Mouse (Mus musculus) Muller cell, postnatal 12 days (primary cell): Measurements from ENCODE around the gene Mas1.

ENCODE experiments used
- DNase-seq: peaks from one replicate; pipeline ENCODE4 v3.0.0-alpha.2; 2015; ENCODE audit errors: inconsistent ontology term

Mas1 gene

DNA sequence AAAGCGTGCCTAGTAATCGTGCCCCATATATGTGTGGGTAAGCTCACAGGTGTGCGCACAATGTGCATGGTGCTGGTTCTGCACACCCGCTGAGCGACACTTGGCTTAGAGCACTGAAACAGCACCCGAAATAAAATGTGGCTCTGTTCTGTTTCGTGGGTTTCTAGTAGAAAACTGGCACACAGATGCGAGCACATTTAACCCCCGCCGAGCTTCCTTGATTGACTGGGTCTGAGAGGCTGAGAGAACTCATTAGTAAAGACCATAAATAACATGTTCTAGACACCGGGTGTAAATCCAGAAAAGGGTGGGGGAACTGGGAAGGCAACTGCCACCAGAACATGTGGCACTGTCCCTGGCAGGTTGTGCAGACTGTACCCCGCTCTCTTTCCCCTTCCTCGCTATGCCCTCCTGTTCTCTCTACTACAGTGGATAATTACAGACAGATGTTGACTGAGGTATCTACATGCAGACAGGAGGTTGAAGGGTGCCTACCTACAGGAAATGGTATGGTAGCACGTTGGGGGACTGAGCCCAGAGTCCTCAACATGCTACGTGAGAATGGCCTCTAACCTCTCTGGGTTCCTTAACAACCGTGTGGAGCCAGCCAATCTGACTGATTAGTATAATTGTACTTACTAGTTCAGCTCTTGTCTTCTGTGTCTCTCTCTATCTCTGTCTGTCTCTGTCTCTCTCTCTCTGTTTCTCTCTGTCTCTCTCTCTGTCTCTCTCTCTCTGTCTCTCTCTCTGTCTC is 4.5 kb upstream of the Mas1 start:
- no peak for DNase-seq

DNA sequence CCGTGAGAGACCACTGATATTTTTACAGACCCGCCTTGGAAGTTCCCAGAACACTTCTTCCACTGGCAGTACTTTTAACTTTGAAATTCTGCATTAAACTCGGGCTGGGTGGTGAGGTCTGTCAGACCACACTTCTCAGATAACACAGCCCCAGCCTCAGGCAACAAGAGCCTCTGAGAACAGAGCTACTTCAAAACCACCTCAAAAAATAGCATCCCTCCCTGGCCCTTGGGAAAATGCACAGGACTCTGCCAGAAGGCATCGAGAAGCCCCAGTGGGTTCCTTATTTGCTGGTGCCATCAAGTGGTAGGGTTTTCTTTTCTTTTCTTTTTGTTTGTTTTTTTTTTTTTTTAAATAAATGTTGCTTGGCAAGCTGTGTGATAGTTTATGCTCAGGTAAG is 697 bp upstream of the Mas1 start:
- no peak for DNase-seq

DNA sequence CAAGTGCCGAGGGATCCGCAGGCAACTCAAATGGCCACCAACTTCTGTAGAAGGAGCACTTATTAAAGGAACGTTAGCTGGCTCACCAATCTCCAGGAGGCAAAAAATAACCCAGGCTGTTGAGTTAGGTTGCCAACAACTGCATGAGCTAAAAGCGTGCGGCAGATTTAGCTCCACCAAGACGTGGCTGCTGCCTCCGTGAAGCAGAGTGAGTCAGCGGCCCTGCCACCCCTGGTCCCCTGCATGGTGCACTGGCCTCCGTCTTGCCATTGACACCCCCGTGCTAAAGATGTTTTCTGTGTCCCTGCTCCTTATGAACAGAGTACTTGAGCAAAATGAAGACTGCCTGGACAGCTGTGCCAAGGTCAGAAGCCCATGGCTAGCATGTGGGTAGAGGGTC is 1.1 kb downstream of the Mas1 start:
- DNase-seq, result no peak

DNA sequence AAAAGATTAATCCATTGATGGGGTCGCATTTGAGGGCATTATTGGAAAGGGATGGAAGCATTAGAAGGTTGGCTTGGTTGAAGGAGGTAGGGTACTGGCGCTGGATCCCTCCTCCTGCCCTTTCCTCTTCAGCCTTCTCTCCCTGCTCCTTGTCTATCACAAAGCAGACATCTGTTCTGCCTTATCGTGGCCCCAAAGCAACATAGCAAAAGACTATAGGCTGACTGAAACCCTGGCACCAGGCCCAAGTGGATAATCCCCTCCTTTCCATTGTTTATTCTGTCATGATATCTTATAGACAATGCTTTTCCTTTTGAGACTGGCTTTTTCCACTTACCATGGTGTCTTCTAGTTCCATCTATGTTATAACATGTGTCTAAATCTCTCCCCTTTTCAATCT is 2.5 kb downstream of the Mas1 start:
- DNase-seq, result no peak

DNA sequence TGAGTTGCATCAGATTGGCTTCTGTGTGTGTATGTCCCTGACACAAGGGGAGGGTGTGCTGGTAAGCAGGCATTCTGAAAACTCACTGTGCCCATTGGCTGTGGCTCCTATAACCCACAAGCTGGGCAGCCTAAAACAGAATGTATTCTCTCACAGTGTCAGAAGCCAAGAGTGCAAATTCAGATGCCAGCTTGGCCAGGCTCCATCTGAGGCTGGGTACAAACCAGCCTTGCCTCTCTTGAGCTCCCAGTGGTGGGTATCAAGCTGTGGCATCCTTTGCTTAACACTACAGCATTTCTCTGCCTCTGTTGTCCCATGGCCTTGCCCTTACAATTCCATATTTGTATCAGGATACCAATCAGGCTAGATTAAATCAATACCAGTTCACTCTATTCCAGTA is 3.8 kb downstream of the Mas1 start:
- no peak for DNase-seq

DNA sequence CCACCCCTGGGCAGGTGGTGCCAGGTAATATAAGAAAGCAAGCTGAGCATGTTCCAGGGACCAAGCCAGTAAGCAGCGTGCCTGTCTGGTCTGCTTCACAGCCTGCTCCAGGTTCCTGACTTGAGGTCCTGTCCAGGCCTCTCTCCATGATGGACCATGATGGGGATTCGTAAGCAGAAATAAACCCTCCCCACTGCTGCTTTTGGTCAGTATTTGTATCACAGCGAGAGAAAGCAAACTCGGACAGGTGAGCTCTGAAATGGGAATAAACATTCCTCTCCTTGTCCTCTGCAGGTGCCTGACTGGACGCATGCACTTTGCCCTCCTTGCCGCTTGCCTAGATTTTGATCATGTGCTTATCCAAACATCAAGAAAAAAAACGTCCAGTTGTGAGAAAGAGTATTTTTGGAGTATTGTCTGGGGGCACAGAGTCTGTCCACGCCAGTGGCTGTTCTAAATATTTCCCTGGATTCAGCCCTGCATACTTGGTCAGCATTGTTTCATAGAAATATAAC is 8.9 kb downstream of the Mas1 start:
- no peak for DNase-seq

DNA sequence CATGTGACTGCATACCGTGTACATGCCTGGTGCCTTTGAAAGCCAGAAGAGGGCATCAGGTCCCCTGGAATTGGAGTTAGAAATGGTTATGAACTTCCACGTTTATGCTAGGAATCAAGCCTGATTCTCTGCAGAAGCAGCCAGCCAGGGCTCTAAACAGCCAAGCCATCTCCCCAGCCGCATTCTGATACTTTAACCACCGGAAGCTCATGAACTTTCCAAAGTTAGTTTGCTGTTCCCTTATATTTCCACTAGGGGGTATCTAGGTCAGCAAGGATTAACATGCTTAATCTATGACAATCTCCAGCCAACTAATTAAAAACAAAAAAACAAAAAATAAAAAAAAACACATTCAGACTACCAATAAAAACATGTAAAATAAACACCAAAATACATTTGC is 9.9 kb downstream of the Mas1 start:
- DNase-seq, result peak; percentile 19

DNA sequence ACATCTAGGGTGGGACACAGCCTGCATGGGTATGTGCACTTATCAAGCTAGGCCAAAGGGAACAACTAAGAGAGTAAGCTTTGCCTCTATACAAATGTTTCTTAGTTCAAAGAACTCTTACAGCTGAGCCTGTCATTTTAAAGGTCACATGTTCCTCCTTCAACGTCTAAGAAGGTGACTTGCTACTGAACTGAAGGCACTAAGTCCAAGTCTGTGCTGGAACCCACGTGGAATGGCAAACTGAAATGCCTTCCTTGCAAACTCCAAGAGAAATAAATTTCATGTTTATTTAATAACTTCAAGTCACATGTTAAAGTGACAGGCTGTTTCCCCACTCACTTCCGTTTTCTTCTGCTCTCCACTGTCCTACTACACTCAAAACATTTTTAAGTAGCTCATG is 10.5 kb downstream of the Mas1 start:
- no peak for DNase-seq

DNA sequence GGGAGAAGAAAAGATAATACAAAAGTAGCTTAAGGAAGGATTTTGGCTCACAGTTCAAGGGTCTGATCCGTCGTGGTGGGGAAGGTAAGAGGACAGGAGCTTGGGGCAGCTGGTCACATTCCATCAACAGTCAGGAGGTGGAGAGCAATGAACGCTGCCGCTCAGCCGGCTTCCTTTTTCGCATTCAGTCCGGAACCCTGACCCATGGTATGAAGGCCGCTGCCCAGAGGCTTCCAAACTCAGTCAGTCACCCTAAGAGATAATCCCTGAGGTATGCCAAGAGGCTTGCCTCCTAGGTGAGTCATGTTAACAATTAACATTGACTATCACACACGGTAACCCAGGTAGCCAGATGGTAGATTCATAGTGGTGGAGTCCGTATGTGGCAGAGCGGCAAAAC is 13.6 kb downstream of the Mas1 start:
- DNase-seq, result no peak

DNA sequence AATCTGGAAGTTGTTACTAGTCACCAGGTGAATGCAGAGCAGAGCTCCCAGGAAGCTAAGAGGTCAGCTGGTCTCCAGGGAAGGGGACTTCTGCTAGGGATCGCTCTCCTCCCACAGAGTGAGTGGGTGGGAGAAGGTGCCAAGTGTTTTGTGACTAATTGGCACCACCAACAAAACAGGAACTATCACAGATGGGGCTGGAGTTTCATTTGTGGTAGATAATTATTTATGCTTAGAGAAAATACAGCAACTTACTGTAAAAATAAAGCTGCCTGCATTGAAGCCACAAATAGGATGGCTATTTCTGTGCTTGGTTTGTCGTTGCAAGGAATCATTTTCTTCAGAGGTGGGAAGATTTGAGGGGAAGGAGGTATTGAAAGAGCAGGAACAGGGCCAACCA is 14.1 kb downstream of the Mas1 start:
- no peak for DNase-seq

DNA sequence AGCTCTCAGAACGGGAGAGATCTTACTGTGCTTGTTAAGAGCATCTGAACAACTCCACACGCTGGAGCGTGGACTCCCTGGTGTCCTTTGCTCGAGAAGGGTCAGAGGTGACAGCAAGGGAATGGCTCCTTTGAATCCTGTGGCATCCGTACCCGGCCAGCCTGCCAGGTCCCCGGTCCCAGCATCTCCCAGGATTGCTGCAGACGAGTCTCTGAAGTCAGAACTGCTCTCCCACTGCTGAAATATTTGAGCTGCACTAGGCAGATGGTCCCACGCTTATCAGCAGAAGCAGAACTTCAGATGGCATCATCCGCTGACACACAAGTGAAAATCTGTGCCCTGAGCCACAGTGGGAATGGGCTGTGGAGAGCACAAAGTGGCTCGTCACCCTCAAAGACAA is 16.3 kb downstream of the Mas1 start:
- DNase-seq, result no peak

DNA sequence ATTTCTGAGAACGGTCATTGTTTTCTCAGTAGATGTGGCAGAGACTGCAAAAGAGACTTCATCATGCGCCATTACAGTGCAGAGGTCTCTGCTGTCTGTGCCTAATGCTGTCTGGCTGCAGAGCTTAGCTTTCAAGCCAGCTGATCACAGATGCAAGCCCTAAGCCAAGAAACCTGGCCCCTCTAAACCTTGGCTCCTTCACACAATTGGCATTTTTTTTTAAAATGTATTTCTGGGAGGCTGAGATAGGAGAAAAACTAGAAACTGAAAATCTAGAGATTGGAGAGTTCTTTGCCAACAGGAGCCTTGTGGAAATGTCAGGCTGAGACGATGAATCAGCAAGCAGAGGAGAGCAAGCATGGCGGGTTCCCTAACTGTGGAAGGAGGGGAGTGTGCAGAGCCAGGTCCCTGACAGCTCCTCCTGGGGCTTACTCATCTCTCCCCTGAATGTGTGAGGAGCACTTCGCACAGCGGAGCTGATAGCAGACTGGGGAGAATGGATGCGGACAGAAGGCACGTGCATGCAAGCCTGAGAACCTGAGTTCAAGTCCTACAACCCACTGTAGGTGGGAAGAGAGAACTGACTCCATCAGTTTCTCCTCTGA is 18.1 kb downstream of the Mas1 start:
- no peak for DNase-seq

DNA sequence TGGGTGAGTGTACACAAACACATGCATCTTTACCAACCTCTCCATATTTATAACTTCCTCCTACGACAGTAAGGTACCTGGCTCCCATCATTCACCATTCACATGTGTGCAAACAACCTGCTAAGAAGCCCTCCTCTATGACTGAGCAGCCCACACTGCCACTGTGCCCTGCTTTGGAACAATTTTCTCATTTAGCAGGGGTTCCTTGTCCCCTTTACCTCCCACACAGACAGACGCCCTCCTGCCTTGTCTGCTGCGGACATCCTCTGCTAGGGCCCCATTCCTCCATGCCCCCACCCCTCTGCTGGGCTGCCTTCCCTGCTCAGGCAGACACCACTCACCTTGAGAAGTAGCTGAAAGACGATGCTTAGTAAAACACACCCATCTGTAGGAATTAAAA is 20.2 kb downstream of the Mas1 start:
- DNase-seq, result no peak

DNA sequence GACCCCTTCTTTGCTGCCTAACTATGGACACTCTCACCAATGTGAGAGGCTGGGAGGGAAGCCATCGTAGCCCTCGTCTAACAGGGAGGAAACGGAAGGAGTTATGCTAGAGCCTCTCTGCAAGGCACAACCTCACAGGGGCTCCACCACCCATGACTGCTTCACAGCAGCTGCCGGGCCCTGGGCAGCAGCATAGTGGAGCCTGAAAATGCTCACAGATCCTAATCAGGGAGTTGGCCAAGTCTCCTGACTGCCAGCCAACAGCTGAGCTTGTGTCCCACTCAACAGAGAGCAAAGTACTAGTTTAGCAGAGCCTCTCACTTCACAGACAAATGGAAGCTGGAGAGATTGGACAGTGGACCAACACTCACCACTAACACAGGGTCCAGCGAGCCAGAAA is 21.5 kb downstream of the Mas1 start:
- DNase-seq, result peak; percentile 11

DNA sequence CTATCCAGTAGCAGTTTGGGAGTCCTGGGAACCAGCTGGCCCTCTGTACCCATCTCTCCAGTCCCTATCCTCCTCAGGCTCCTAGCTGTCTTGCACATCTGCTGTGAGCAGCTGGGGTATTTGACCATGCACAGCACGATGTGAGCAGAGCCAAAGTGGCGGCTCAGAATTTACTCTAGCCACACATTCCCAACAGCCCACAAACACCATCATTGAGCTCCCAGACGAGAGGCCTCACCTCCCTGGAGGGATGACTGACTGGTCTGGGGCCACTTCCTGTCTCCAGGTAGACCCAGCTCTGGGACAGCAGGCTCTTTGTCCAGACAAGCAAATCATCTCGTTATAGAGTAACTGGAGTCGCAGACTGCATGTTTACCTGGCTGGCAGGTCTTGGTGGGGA is 22.1 kb downstream of the Mas1 start:
- DNase-seq, result peak; percentile 39

DNA sequence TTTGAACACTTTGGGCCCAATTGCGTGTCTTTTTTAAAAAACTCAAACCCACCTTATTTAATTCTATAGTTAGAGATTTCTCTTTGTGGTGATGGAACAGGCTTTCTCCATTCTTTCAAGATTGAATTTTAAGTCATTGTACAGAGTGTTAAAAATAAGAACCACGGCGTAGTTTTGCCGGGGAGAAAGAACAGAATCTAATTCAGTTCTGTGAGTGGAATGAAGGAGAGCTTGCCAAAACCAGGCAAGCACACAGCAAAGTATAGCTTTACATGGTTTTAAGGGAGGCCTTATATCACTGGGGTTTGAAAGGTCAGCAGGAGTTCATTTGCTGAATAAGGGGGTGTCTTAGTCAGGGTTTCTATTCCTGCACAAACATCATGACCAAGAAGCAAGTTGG is 23.4 kb downstream of the Mas1 start:
- no peak for DNase-seq

DNA sequence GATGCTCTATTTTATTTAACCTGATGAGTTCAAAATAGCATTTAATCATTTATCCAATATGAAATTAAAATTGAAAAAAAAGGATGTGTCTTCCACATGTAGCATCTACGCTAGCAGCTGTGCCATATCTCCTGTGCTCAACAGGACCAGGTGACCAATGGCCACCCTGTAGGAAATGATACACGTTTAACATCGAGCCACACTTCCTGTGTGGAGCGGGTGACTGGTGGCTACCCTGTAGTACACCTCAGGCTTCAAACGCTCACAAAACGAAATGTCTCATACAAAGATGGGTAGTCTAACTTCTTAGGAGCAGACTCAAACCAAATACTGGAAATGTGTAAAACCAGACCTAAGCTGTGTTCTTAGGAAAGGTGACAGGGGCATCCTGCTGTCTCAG is 24.1 kb downstream of the Mas1 start:
- DNase-seq, result no peak

DNA sequence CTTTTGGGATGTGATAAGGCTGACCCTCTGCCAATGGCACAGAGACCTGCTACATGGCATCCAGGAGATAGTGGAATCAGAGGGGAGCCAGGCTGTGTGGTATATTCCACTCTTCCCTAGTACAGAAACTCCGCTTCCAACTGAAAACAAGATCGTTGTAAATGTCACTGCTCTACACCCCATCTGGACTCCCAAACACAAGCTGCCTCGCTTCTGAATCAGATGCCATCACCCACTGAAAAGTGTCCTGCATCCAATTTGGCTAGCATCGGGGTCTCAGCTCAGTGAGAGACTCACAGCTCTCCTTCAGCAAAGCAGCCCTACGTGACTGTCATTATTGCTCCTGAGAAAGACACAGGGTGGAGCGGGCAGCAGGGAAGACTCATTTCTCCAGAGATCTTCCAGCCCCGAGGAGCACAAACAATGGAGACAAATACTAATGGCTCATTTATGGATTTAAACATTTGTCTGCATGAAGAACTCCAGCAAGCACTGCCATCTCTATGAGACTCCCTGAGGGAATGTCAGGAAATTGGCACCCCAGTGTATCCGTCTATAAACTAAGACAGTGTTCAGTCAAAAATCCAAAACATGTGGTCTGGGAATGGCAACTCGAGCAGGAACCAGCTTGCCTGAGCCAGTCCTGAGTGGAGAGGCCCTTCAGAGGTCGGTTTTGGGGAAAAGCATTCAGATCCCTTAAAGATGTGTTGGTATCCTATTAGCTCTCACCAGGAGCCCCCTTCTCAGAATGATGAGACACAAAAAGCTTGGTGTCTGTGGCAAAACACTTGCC is 28.3 kb downstream of the Mas1 start:
- DNase-seq, result no peak

DNA sequence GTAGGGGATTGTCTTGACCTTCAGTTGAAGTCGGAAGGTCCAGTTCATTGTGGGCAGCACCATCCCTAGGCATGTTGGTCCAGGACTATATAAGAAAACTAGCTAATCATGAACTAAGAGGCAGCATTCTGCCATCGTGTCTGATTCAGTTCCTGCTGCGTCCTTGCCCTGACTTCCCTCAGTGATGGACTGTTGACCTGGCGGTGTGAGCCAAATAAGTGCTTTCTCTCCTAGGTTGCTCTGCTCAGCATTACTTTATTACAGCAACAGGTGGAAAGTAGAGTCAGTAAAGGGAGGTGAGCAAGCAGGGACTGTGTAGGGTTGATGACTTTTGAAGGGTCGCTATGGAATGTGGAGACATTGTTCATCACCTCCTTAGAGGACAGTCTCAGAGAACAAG is 32.2 kb downstream of the Mas1 start:
- no peak for DNase-seq

DNA sequence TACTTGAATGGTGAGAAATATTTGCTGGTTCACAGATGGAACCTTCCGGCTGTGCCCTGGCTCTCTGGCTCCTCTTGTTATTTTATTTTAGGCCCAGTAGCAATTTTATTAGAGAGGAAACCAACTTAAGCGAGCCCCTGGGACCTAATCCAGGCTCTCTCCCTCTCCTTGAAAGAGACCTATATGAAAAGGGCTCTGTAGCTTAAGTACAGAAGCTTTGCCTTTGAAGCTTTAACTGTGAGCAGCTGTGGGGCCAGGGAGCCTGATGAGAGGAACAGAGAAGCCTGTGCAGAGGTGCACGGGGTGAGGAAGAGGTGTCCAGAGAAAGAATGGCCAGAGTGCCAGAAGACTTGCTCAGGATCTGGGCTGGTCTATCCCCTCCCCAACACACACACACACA is 33.1 kb downstream of the Mas1 start:
- DNase-seq, result no peak

DNA sequence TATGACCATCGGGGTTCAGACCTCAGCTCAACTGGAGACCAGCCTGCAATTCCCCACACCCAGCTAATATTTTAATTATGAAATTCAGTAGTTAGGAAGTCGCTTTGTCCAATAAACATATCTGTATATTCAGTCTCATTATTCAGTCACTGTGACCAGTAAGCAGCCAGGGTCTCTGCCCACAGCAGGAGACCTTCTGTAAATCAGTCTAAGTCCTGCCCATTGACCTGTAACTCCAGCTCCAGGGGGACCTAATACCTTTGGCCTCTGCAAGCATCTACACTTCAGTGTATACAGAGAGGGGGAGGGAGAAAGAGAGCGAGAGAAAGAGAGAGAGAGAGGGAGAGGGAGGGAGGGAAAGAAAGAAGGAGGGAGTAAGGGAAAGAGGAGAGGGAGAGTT is 33.6 kb downstream of the Mas1 start:
- no peak for DNase-seq

DNA sequence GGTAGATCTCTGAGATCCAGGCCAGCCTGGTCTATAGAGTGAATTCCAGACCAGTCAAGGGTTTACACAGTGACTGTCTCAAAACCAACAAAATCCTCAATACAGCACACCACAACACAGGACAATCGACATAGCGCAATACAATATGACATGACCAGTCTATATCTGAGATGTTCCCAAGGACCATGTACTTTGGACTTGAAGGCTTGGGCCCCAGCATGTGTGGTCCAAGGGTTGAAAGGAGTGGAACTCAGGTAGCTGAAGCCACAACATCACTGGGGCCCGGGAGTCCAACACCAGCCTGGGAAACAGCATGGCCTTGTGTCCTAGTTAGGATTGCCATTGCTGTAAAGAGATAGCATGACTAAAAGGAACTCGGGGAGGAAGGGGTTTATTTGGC is 35.3 kb downstream of the Mas1 start:
- no peak for DNase-seq

DNA sequence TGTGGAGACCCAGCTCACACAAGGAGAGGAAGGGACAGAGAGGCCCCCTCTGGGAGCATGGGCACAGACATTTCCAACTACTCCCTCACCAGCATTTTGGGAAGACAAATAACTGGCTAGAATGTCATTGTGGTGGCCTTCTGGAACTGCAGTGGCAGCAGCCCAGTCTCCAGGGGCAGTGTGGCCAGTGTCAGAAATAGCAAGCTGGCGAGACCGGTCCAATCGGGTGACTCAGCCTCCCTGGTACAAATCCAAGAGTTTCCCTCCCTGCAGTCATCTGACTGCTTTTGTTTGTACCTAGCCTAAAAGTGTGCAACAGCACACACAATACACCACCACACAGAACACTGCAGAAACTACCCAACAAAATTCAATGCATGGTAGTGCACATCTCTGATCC is 35.7 kb downstream of the Mas1 start:
- DNase-seq, result peak; percentile 71
